Mouse (Mus musculus): ENCODE data around the gene E430018J23Rik. TPM values are rescaled to one million over a fixed set of nuclear protein-coding genes. Genes with fewer than 3 reads are reported as not detected.

Gene E430018J23Rik
- polyA plus RNA-seq (2015; fragmentation: Illumina TruSeq; extraction: RNeasy Lipid Tissue Mini Kit (QIAGEN cat#74804); ENCODE audit: insufficient read depth, low read depth, low replicate concordance) = 1.1 TPM

DNA sequence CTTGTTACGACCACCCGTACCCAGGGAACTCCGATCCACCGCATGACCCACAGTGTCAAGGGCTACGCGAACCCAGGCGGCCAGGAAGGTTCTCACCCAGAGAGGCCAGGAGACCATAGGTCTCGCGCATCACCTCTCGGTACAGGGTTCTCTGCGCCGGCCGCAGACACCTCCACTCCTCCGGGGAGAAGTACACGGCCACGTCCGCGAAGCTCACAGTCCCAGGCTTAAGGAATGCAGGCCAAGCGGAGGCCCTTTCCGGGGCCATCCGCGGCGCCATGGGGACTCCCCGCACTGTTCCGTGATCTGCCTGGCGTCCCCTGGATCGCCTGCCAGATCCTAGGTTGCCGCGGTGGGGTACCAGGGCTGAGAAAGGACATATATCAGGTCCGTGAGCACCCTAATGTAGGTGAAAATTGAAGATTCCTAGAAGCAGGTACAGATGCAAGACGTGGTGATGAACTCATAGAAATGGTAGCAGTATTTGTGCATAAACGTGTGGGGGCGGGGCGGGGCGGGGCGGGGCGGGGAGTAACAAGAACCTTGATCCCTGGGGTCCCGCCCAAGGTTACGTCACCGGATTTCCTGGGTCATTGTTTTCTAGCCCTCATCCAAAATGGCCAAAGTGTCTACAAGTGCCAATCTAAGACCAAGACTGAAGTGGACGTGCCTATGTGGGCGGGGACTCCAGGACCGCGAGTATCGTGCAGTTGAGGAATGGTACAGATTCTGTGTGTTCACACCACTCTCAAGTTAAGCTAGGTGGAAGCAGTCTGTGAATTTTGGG, at the start of gene E430018J23Rik:
E430018J23Rik (minus strand) TSS at position 473 of the 787 bp plus-strand sequence.

DNA sequence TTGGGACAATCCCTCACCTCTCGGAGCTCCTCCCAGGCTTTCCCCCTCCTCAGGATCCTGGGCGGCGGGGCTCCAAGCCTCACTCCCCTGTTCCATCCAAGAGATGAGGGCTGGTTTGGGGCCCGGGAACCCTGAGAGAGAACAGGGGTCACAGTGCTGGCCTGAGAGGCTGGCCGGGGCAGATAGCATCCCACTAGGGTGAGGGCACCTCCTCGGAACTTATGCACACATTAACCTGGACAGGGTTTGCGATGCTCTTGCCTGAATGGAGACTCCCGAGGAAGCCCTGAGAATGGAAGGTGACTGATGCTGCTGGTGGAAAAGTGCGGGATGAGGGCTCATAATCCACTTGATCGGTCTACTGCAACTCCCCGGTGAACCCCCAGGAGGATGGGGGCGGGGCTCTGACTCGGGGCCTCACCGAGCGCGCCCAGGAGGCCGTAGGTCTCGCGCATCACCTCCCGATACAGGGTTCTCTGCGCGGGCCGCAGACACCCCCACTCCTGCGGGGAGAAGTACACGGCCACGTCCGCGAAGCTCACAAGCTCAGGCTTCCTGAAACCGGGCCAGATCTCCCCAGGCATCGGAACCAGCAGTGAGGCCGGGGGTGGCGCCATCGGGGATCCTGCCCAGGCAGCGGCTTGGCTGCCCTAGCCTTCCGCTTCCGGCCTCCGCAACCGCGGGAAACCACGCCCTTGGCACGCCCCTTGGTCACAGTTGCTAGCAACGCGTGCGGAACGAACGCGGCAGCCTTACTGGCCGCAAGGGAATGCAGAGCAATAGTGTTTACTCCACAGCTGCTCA, 28.2 kb upstream of the E430018J23Rik start, which contains the start of gene Zfp688:
Zfp688 (minus strand) TSS at position 681 of the 804 bp plus-strand sequence.

DNA sequence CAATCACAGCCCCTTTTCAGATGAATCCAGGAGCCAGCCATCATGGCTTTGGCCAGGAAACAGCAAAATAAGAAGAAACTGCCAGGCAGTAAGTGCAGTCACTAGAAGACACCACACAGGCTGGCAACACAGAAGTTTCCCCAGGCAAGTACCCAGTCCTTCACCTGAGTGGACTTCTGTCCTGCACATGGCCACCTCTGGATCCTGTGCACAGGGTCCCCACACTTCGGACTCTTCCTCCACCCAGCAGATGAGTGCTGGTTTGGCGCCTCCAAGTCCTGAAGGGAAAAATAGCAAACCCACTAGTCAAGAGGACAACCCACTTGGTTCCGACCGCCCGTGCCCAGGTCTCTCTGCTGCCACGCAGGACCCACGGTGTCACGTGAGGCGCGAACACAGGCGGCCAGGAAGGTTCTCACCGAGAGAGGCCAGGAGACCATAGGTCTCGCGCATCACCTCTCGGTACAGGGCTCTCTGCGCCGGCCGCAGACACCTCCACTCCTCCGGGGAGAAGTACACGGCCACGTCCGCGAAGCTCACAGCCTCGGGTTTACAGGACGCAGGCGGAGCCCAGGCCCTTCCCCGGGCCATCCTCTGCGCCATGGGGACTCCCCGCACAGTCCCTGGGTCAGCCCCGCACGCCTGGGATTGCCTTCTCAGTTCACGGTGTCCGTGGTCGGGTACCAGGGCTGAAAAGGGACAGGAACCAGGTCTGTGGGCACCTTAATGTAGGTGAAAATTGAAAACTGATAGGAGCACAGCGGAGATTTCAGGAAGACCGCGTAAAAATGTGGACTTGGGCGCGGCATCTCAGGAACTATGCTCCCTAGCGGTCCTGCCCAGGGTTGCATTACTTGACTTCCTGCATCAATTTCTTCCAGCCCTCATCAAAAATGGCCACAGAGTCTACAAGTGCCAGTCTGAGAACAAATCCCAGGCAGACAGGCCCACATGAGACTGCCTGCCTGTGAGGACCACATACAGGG, 12.9 kb upstream of the E430018J23Rik start, which contains the start of gene Zfp764:
Zfp764 (minus strand) TSS at position 821 of the 986 bp plus-strand sequence.

DNA sequence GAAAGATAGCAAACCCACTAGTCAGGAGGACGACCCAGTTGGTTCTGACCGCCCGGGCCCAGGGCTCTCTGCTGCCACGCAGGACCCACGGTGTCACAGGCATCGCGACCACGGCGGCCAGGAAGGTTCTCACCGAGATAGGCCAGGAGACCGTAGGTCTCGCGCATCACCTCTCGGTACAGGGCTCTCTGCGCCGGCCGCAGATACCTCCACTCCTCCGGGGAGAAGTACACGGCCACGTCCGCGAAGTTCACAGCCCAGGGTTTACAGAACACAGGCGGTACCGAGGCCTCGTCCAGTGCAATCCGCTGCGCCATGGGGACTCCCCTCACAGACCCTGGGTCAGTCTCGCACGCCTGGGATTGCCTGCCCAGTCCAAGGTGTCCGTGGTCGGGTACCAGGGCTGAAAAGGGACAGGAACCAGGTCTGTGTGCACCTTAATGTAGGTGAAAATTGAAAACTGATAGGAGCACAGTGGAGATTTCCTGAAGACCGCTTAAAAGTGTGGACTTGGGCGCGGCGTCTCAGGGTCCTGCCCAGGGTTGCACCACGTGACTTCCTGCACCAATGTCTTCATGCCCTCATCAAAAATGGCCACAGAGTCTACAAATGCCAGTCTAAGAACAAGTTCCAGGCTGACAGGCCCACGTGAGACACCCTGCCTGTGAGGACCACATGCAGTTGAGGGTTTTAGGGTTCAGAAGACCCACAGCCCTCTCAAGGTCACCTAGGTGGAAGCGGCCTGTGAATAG, 6.6 kb downstream of the E430018J23Rik start, which contains the start of gene 9130019O22Rik:
9130019O22Rik (minus strand) TSS at position 526 of the 752 bp plus-strand sequence.

DNA sequence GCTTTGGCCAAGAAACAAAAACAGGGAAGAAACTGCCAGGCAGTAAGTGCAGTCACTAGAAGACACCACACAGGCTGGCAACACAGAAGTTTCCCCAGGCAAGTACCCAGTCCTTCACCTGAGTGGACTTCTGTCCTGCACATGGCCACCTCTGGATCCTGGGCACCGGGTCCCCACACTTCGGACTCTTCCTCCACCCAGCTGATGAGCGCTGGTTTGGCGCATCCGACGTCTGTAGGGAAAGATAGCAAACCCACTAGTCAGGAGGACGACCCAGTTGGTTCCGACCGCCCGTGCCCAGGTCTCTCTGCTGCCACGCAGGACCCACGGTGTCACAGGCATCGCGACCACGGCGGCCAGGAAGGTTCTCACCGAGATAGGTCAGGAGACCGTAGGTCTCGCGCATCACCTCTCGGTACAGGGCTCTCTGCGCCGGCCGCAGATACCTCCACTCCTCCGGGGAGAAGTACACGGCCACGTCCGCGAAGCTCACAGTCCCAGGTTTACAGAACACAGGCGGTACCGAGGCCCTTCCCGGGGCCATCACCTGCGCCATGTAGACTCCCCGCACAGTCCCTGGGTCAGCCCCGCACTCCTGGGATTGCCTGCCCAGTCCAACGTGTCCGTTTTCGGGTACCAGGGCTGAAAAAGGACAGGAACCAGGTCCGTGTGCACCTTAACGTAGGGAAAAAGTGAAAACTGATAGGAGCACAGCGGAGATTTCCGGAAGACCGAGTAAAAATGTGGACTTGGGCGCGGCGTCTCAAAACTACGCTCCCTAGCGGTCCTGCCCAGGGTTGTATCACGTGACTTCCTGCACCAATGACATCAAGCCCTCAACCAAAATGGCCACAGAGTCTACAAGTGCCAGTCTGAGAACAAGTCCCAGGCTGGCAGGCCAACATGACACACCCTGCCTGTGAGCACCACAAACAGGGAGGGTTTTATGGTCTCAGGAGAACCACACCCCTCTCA, 17.9 kb downstream of the E430018J23Rik start, which contains the start of gene Zfp747:
Zfp747 (minus strand) TSS at position 780 of the 975 bp plus-strand sequence.

DNA sequence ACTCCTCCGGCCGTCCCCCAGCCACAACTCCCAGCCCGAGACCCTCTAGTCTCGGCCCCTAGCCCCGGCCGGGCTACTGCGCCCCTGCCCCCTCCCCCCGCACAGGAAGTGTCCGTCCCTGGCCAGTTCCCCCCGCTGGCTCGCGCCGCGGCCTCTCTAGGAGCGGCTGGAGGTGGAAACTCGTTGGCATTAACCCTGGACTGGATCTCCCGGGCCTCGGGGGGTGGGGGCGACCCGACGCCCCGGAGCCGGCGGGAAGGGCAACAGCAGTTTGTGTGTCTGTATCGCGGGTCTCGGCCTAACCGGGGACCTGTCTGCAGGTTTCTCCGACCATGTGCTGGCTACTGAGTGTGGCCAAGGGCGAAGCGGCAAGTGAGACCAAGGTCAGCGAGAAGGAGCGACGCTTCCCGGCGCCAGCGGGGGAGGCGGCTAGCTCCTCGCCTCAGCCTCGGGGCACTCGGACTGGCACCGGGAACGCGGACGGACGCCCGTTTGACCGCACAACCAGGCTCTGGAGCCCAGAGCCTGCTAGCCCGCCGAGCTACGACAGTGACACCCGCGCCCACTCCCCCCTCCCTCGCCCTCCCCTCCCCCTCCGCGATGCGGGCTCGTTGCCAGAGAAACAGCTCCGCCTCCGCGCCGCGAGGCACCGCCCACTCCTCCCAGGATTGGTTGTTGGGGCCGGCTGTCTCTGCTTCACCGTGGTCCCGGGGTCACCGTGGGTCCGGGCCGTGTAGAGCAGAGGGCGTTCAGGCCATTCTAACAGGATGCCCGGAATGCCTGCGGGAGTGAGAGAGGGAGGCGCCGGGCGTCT, 47.7 kb downstream of the E430018J23Rik start, which contains the start of gene Zfp768:
Zfp768 (minus strand) TSS at position 78 of the 814 bp plus-strand sequence.

Other genes starting within 250 kb of the E430018J23Rik start
- 10.8 TPM for gene Cd2bp2, start 197.6 kb downstream of the E430018J23Rik start, polyA plus RNA-seq (2015; fragmentation: Illumina TruSeq; extraction: RNeasy Lipid Tissue Mini Kit (QIAGEN cat#74804); ENCODE audit: insufficient read depth, low read depth, low replicate concordance)
- gene Tbc1d10b, start 185.2 kb downstream of the E430018J23Rik start, polyA plus RNA-seq (2015; fragmentation: Illumina TruSeq; extraction: RNeasy Lipid Tissue Mini Kit (QIAGEN cat#74804); ENCODE audit: insufficient read depth, low read depth, low replicate concordance) = 7.0 TPM
- 1.5 TPM for gene Mylpf, start 184.7 kb downstream of the E430018J23Rik start, polyA plus RNA-seq (2015; fragmentation: Illumina TruSeq; extraction: RNeasy Lipid Tissue Mini Kit (QIAGEN cat#74804); ENCODE audit: insufficient read depth, low read depth, low replicate concordance)
- 2.2 TPM for gene Zfp553, start 160.6 kb downstream of the E430018J23Rik start, polyA plus RNA-seq (2015; fragmentation: Illumina TruSeq; extraction: RNeasy Lipid Tissue Mini Kit (QIAGEN cat#74804); ENCODE audit: insufficient read depth, low read depth, low replicate concordance)
- gene Sept1, start 160.5 kb downstream of the E430018J23Rik start, polyA plus RNA-seq (2015; fragmentation: Illumina TruSeq; extraction: RNeasy Lipid Tissue Mini Kit (QIAGEN cat#74804); ENCODE audit: insufficient read depth, low read depth, low replicate concordance) = 2.8 TPM
- 8.5 TPM for gene Zfp771, start 149.4 kb downstream of the E430018J23Rik start, polyA plus RNA-seq (2015; fragmentation: Illumina TruSeq; extraction: RNeasy Lipid Tissue Mini Kit (QIAGEN cat#74804); ENCODE audit: insufficient read depth, low read depth, low replicate concordance)
- 12.0 TPM for gene Dctpp1, start 132.9 kb downstream of the E430018J23Rik start, polyA plus RNA-seq (2015; fragmentation: Illumina TruSeq; extraction: RNeasy Lipid Tissue Mini Kit (QIAGEN cat#74804); ENCODE audit: insufficient read depth, low read depth, low replicate concordance)
- 21.0 TPM for gene Sephs2, start 119.6 kb downstream of the E430018J23Rik start, polyA plus RNA-seq (2015; fragmentation: Illumina TruSeq; extraction: RNeasy Lipid Tissue Mini Kit (QIAGEN cat#74804); ENCODE audit: insufficient read depth, low read depth, low replicate concordance)
- 0.55 TPM for gene Itgal, start 97.4 kb downstream of the E430018J23Rik start, polyA plus RNA-seq (2015; fragmentation: Illumina TruSeq; extraction: RNeasy Lipid Tissue Mini Kit (QIAGEN cat#74804); ENCODE audit: insufficient read depth, low read depth, low replicate concordance)
- gene Zfp768, start 48.0 kb downstream of the E430018J23Rik start, polyA plus RNA-seq (2015; fragmentation: Illumina TruSeq; extraction: RNeasy Lipid Tissue Mini Kit (QIAGEN cat#74804); ENCODE audit: insufficient read depth, low read depth, low replicate concordance) = 4.1 TPM
- gene Zfp747, start 17.6 kb downstream of the E430018J23Rik start, polyA plus RNA-seq (2015; fragmentation: Illumina TruSeq; extraction: RNeasy Lipid Tissue Mini Kit (QIAGEN cat#74804); ENCODE audit: insufficient read depth, low read depth, low replicate concordance) = 1.6 TPM
- gene 9130019O22Rik, start 6.5 kb downstream of the E430018J23Rik start, polyA plus RNA-seq (2015; fragmentation: Illumina TruSeq; extraction: RNeasy Lipid Tissue Mini Kit (QIAGEN cat#74804); ENCODE audit: insufficient read depth, low read depth, low replicate concordance) = 0.54 TPM
- 3.5 TPM for gene Zfp764, start 13.2 kb upstream of the E430018J23Rik start, polyA plus RNA-seq (2015; fragmentation: Illumina TruSeq; extraction: RNeasy Lipid Tissue Mini Kit (QIAGEN cat#74804); ENCODE audit: insufficient read depth, low read depth, low replicate concordance)
- gene Zfp688, start 28.4 kb upstream of the E430018J23Rik start, polyA plus RNA-seq (2015; fragmentation: Illumina TruSeq; extraction: RNeasy Lipid Tissue Mini Kit (QIAGEN cat#74804); ENCODE audit: insufficient read depth, low read depth, low replicate concordance) = 6.0 TPM
- 1.1 TPM for gene Zfp689, start 55.5 kb upstream of the E430018J23Rik start, polyA plus RNA-seq (2015; fragmentation: Illumina TruSeq; extraction: RNeasy Lipid Tissue Mini Kit (QIAGEN cat#74804); ENCODE audit: insufficient read depth, low read depth, low replicate concordance)
- 21.0 TPM for gene Prr14, start 66.0 kb upstream of the E430018J23Rik start, polyA plus RNA-seq (2015; fragmentation: Illumina TruSeq; extraction: RNeasy Lipid Tissue Mini Kit (QIAGEN cat#74804); ENCODE audit: insufficient read depth, low read depth, low replicate concordance)
- gene Fbrs, start 85.6 kb upstream of the E430018J23Rik start, polyA plus RNA-seq (2015; fragmentation: Illumina TruSeq; extraction: RNeasy Lipid Tissue Mini Kit (QIAGEN cat#74804); ENCODE audit: insufficient read depth, low read depth, low replicate concordance) = 18.9 TPM
- 4.0 TPM for gene Srcap, start 118.4 kb upstream of the E430018J23Rik start, polyA plus RNA-seq (2015; fragmentation: Illumina TruSeq; extraction: RNeasy Lipid Tissue Mini Kit (QIAGEN cat#74804); ENCODE audit: insufficient read depth, low read depth, low replicate concordance)
- gene Gm42715, start 126.0 kb upstream of the E430018J23Rik start, polyA plus RNA-seq (2015; fragmentation: Illumina TruSeq; extraction: RNeasy Lipid Tissue Mini Kit (QIAGEN cat#74804); ENCODE audit: insufficient read depth, low read depth, low replicate concordance) = 13.7 TPM
- not detected for gene Tmem265, start 167.8 kb upstream of the E430018J23Rik start, polyA plus RNA-seq (2015; fragmentation: Illumina TruSeq; extraction: RNeasy Lipid Tissue Mini Kit (QIAGEN cat#74804); ENCODE audit: insufficient read depth, low read depth, low replicate concordance)
- 33.3 TPM for gene Phkg2, start 179.7 kb upstream of the E430018J23Rik start, polyA plus RNA-seq (2015; fragmentation: Illumina TruSeq; extraction: RNeasy Lipid Tissue Mini Kit (QIAGEN cat#74804); ENCODE audit: insufficient read depth, low read depth, low replicate concordance)
- gene Ccdc189, start 195.0 kb upstream of the E430018J23Rik start, polyA plus RNA-seq (2015; fragmentation: Illumina TruSeq; extraction: RNeasy Lipid Tissue Mini Kit (QIAGEN cat#74804); ENCODE audit: insufficient read depth, low read depth, low replicate concordance) = 4.7 TPM
- gene Rnf40, start 195.1 kb upstream of the E430018J23Rik start, polyA plus RNA-seq (2015; fragmentation: Illumina TruSeq; extraction: RNeasy Lipid Tissue Mini Kit (QIAGEN cat#74804); ENCODE audit: insufficient read depth, low read depth, low replicate concordance) = 13.6 TPM
- gene Zfp629, start 222.2 kb upstream of the E430018J23Rik start, polyA plus RNA-seq (2015; fragmentation: Illumina TruSeq; extraction: RNeasy Lipid Tissue Mini Kit (QIAGEN cat#74804); ENCODE audit: insufficient read depth, low read depth, low replicate concordance) = 3.3 TPM

Data from pancreas, adult 10 weeks (tissue).